Mouse (Mus musculus): Measurements from ENCODE around the gene Gm12794. TPM values are rescaled to one million over a fixed set of nuclear protein-coding genes. Genes with fewer than 3 reads are reported as not detected.
"Not testable (repeated sequence)": the region's sequence is repeated elsewhere in the genome, so short reads cannot be mapped to it uniquely, and the experiment has no call there.

Gm12794 gene
- not detected in 2 replicates for polyA plus RNA-seq (2014; fragmentation: Nextera tagmentation; extraction: Ambion mirVana)

- not testable (repeated sequence) for DNase-seq (ENCODE audit: low spot score); H3K36me3 ChIP-seq (ENCODE audit: control insufficient read depth, insufficient read depth, low read length); H3K27me3 ChIP-seq (ENCODE audit: control insufficient read depth, insufficient read depth, low read length); H3K9me3 ChIP-seq (ENCODE audit: control insufficient read depth, low read length); H3K4me2 ChIP-seq (ENCODE audit: low read depth); H3K4me1 ChIP-seq (ENCODE audit: control insufficient read depth, insufficient read depth, low read length); ATAC-seq (ENCODE audit: insufficient read depth, low FRiP score, low TSS enrichment); H3K27ac ChIP-seq (ENCODE audit: low read depth, low read length); H3K9ac ChIP-seq (ENCODE audit: low read length); H3K4me3 ChIP-seq (ENCODE audit: low read depth, low read length)
- WGBS: 86% methylated on average over 1 of the region's 2 CpGs
Observed at GRCm38 (mm10) chr4:101940107-101940506, at the start of gene Gm12794. Gm12794 (plus strand) TSS chr4:101940407.

- DNase-seq (ENCODE audit: low spot score) (no peak), ATAC-seq (ENCODE audit: insufficient read depth, low FRiP score, low TSS enrichment) (no peak)
- Histone ChIP-seq H3K4me2 (ENCODE audit: low read depth) (no peak within 1 kb of the TSS), H3K9me3 (ENCODE audit: control insufficient read depth, low read length) (no peaks in the 10 kb centered on the region), H3K36me3 (ENCODE audit: control insufficient read depth, insufficient read depth, low read length) (no peaks in the 10 kb centered on the region), H3K4me3 (ENCODE audit: low read depth, low read length) (no peak within 1 kb of the TSS), H3K27ac (ENCODE audit: low read depth, low read length) (no peak within 1 kb of the TSS), H3K9ac (ENCODE audit: low read length) (no peak within 1 kb of the TSS), H3K4me1 (ENCODE audit: control insufficient read depth, insufficient read depth, low read length) (no peaks in the 10 kb centered on the region), H3K27me3 (ENCODE audit: control insufficient read depth, insufficient read depth, low read length) (no peaks in the 10 kb centered on the region)
- 89% methylated on average over 7 of the region's 7 CpGs for WGBS
Observed at GRCm38 (mm10) chr4:101893656-101894420, 46.4 kb upstream of the Gm12794 start, which contains the start of gene C130073F10Rik. C130073F10Rik (minus strand) TSS chr4:101893789.

DNA sequence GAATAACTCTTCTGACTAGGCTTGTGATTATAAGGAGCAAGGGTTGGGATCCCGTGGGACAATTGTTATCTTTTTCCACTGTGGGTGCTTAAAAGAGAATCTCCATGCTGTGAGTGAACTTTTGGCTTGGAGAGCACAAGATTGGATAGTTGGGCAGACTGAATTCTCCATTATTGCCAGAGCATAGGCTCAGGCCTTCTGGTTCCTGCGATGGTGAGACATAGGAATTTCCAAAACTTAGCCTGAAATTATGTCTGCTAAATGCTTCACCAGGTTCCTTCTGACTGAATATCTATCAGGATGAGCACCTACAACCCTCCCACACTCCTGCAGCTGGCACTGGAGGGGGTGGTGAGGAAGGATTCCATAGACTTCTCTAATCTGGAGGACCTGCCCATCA is 31.4 kb upstream of the Gm12794 start, which contains the start of gene Gm12800:
Gm12800 (plus strand) TSS at position 301 of the 400 bp plus-strand sequence.
- not testable (repeated sequence) for H3K4me1 ChIP-seq (ENCODE audit: control insufficient read depth, insufficient read depth, low read length); H3K9ac ChIP-seq (ENCODE audit: low read length); H3K4me2 ChIP-seq (ENCODE audit: low read depth); H3K36me3 ChIP-seq (ENCODE audit: control insufficient read depth, insufficient read depth, low read length); H3K4me3 ChIP-seq (ENCODE audit: low read depth, low read length); H3K9me3 ChIP-seq (ENCODE audit: control insufficient read depth, low read length); H3K27ac ChIP-seq (ENCODE audit: low read depth, low read length); ATAC-seq (ENCODE audit: insufficient read depth, low FRiP score, low TSS enrichment); H3K27me3 ChIP-seq (ENCODE audit: control insufficient read depth, insufficient read depth, low read length); DNase-seq (ENCODE audit: low spot score)
- WGBS: 94% methylated on average over 2 of the region's 2 CpGs

- not testable (repeated sequence) for H3K4me1 ChIP-seq (ENCODE audit: control insufficient read depth, insufficient read depth, low read length)
Observed at GRCm38 (mm10) chr4:101980949-101981348, 40.7 kb downstream of the Gm12794 start, which contains the start of gene Gm12790. Gm12790 (minus strand) TSS chr4:101981049.

DNA sequence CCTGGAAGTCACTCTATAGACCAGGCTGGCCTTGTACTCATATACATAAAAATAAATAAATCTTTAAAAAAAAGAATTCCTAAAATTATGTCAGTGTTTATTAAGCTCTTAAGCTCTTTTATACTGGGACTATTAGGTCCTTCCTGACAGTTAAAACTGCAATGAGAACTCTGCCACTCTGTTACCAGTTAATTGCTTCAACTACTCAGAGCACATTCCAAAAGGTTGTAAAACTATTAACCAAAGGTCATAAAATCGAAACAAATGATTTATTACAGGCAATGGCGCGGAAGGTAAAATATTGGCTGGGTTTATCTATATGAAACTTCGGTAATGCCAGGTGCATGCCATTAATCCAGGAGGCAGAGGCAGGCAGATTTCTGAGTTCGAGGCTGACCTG is 45.5 kb downstream of the Gm12794 start:
- DNase-seq (ENCODE audit: low spot score) (no peak), ATAC-seq (ENCODE audit: insufficient read depth, low FRiP score, low TSS enrichment) (no peak)
- no peak overlapping the region for H3K4me2 ChIP-seq (ENCODE audit: low read depth)
- no peaks in the 10 kb centered on the region for H3K9me3 ChIP-seq (ENCODE audit: control insufficient read depth, low read length)
- no peaks in the 10 kb centered on the region for H3K27me3 ChIP-seq (ENCODE audit: control insufficient read depth, insufficient read depth, low read length)
- no peak overlapping the region for H3K9ac ChIP-seq (ENCODE audit: low read length)
- no peak overlapping the region for H3K27ac ChIP-seq (ENCODE audit: low read depth, low read length)
- 69% methylated on average over 5 of the region's 5 CpGs for WGBS
- H3K4me1 ChIP-seq (ENCODE audit: control insufficient read depth, insufficient read depth, low read length): no peaks in the 10 kb centered on the region
- H3K36me3 ChIP-seq (ENCODE audit: control insufficient read depth, insufficient read depth, low read length): no peaks in the 10 kb centered on the region
- no peak overlapping the region for H3K4me3 ChIP-seq (ENCODE audit: low read depth, low read length)

More at GRCm38 (mm10) chr4:101980949-101981348, 40.7 kb downstream of the Gm12794 start, which contains the start of gene Gm12790:
- not testable (repeated sequence) for ATAC-seq (ENCODE audit: insufficient read depth, low FRiP score, low TSS enrichment); H3K9ac ChIP-seq (ENCODE audit: low read length); DNase-seq (ENCODE audit: low spot score); H3K9me3 ChIP-seq (ENCODE audit: control insufficient read depth, low read length); H3K27ac ChIP-seq (ENCODE audit: low read depth, low read length); H3K36me3 ChIP-seq (ENCODE audit: control insufficient read depth, insufficient read depth, low read length); H3K4me2 ChIP-seq (ENCODE audit: low read depth); H3K27me3 ChIP-seq (ENCODE audit: control insufficient read depth, insufficient read depth, low read length); H3K4me3 ChIP-seq (ENCODE audit: low read depth, low read length)
- 80% methylated on average over 1 of the region's 5 CpGs for WGBS

- WGBS: 89% methylated on average over 2 of the region's 2 CpGs
- not testable (repeated sequence) for H3K27ac ChIP-seq (ENCODE audit: low read depth, low read length)
Observed at GRCm38 (mm10) chr4:101986326-101986725, 46.1 kb downstream of the Gm12794 start, which contains the start of gene Gm12789. Gm12789 (plus strand) TSS chr4:101986626.

More at GRCm38 (mm10) chr4:101986326-101986725, 46.1 kb downstream of the Gm12794 start, which contains the start of gene Gm12789:
- H3K36me3 ChIP-seq (ENCODE audit: control insufficient read depth, insufficient read depth, low read length); H3K9ac ChIP-seq (ENCODE audit: low read length); H3K4me2 ChIP-seq (ENCODE audit: low read depth); H3K9me3 ChIP-seq (ENCODE audit: control insufficient read depth, low read length); DNase-seq (ENCODE audit: low spot score); ATAC-seq (ENCODE audit: insufficient read depth, low FRiP score, low TSS enrichment); H3K4me3 ChIP-seq (ENCODE audit: low read depth, low read length); H3K4me1 ChIP-seq (ENCODE audit: control insufficient read depth, insufficient read depth, low read length); H3K27me3 ChIP-seq (ENCODE audit: control insufficient read depth, insufficient read depth, low read length): not testable (repeated sequence)

Other genes starting within 250 kb of the Gm12794 start
- gene Lepr, start 223.0 kb upstream of the Gm12794 start, polyA plus RNA-seq (2014; fragmentation: Nextera tagmentation; extraction: Ambion mirVana): 5.2 and 5.5 TPM in 2 replicates
- gene B020004J07Rik, start 96.4 kb upstream of the Gm12794 start, polyA plus RNA-seq (2014; fragmentation: Nextera tagmentation; extraction: Ambion mirVana): not detected in 2 replicates
- not detected in 2 replicates for gene C130073F10Rik, start 46.6 kb upstream of the Gm12794 start, polyA plus RNA-seq (2014; fragmentation: Nextera tagmentation; extraction: Ambion mirVana)
- gene Gm12800, start 31.3 kb upstream of the Gm12794 start, polyA plus RNA-seq (2014; fragmentation: Nextera tagmentation; extraction: Ambion mirVana): not detected in 2 replicates
- gene Gm12790, start 40.6 kb downstream of the Gm12794 start, polyA plus RNA-seq (2014; fragmentation: Nextera tagmentation; extraction: Ambion mirVana): not detected in 2 replicates
- not detected in 2 replicates for gene Gm12789, start 46.2 kb downstream of the Gm12794 start, polyA plus RNA-seq (2014; fragmentation: Nextera tagmentation; extraction: Ambion mirVana)
- 14.6 and 15.7 TPM in 2 replicates for gene Pde4b, start 147.1 kb downstream of the Gm12794 start, polyA plus RNA-seq (2014; fragmentation: Nextera tagmentation; extraction: Ambion mirVana)

Data from neural tube, embryonic 11.5 days (tissue).